Mouse (Mus musculus) central nervous system, embryonic 18 days (tissue): ENCODE results near the gene Rhod. TPM values are rescaled to one million over a fixed set of nuclear protein-coding genes. Genes with fewer than 3 reads are reported as not detected.

ENCODE experiments used
- polyA plus RNA-seq: library from polyadenylated mRNA; depleted of rRNA; stranded (reverse); fragments of >200 nt; gene quantifications from 2 replicates; pipeline ENCODE4 v1.2.3, GENCODE M21; 2012; rRNA removed

The Rhod gene
- polyA plus RNA-seq: 2.9 and 3.9 TPM in 2 replicates

DNA sequence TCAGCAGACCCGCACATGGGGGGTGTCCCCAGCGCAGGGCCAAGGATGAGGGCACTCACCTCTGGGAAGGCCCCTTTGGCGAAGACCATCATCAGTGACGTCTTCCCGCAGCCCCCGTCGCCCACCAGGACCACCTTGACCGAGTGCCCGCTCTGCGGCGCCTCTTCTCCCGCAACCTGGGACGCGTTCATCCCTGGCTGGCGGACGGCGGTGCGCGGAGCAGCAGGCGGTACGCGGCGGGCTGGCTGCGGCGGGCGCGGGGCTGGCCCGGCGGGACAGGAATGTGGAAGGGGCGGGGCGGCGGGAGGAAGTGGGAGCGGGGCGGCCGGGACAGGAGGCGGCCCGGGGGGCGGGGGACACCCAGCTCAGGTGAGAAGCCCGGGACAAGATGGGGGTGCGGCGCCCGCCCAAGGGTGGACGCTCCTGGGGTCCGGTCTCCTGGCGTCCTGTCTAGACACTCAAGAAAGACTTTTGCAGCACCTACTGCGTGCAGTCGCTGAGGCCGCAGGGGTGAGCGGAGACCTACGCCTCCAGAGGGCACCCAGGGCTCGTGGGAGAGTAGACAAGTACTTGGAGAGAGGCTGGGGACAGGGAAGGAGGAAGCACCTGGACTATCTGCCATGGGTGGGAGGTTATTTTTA, at the start of gene Rhod:
Rhod (minus strand) TSS at position 272 of the 641 bp plus-strand sequence.

DNA sequence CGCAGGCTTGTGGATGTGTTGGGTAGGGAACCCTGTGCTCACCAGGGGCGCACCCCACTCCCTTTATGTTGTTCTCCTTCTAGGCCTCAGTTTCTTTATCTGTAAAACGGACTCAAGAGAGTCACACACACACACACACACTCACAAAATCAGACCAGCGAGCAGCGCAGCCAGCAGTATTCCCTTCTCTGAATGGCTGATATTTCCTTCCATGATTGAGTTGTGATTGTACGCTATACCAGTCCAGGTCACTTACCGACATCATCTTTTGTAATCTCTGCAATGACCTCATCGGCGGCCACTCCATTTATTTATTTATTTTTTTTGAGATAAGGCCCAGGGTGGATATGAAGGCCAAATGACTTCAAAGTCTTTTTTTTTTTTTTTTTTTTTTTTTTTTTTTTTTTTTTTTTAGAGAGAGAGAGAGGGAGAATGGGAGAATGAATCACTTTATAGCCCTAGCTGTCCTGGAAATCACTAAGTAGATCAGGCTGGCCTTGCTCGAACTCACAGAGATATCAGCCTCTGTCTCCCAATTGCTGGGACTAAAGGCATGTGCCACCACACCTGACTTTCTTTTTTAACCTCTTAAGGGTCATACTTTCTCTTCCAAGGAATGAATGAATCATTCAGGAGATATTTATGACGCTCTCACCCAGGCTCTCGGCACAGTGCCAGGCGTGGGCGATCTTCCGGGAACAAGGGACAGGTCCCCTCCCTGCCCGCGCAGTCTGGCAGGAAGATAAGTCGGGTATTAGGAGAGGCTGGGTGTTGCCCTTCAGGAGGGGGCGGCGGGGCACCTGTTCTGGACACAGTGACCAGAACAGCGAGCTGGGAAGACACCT, 38.3 kb upstream of the Rhod start, which contains the start of gene Syt12:
Syt12 (minus strand) TSS at position 103 of the 845 bp plus-strand sequence.

GRCm38 (mm10) chr19:4397798-4398629, 41.2 kb downstream of the Rhod start, which contains the start of gene Kdm2a:
TSS of gene Kdm2a (minus strand) at chr19:4398285.

Other genes with a start within 250 kb of the Rhod start
- gene Tbc1d10c, start 248.1 kb downstream of the Rhod start, polyA plus RNA-seq: 1.7 and 2.6 TPM in 2 replicates
- gene Ppp1ca, start 247.4 kb downstream of the Rhod start, polyA plus RNA-seq: 380 and 382 TPM in 2 replicates
- 30.2 and 30.5 TPM in 2 replicates for gene Rad9a, start 237.8 kb downstream of the Rhod start, polyA plus RNA-seq
- 3.0 and 3.1 TPM in 2 replicates for gene Clcf1, start 225.2 kb downstream of the Rhod start, polyA plus RNA-seq
- not detected in 2 replicates for gene AC109138.7, start 225.1 kb downstream of the Rhod start, polyA plus RNA-seq
- gene Pold4, start 207.5 kb downstream of the Rhod start, polyA plus RNA-seq: 29.7 and 31.3 TPM in 2 replicates
- 75.1 and 87.8 TPM in 2 replicates for gene Ssh3, start 170.3 kb downstream of the Rhod start, polyA plus RNA-seq
- gene Ankrd13d, start 156.3 kb downstream of the Rhod start, polyA plus RNA-seq: 85.6 and 86.4 TPM in 2 replicates
- 118 and 127 TPM in 2 replicates for gene Grk2, start 133.2 kb downstream of the Rhod start, polyA plus RNA-seq
- 66.0 and 69.0 TPM in 2 replicates for gene Kdm2a, start 41.1 kb downstream of the Rhod start, polyA plus RNA-seq
- gene Syt12, start 38.0 kb upstream of the Rhod start, polyA plus RNA-seq: 3.8 and 4.3 TPM in 2 replicates
- 0.11 TPM in 1 of 2 replicates, not detected in the other for gene 2010003K11Rik, start 59.2 kb upstream of the Rhod start, polyA plus RNA-seq
- 16.8 and 17.9 TPM in 2 replicates for gene Pcx, start 71.0 kb upstream of the Rhod start, polyA plus RNA-seq
- 70.1 and 75.0 TPM in 2 replicates for gene Lrfn4, start 176.2 kb upstream of the Rhod start, polyA plus RNA-seq
- 62.2 and 64.2 TPM in 2 replicates for gene Rce1, start 186.2 kb upstream of the Rhod start, polyA plus RNA-seq